Mouse (Mus musculus): ENCODE data around the gene Phrf1. TPM values are rescaled to one million over a fixed set of nuclear protein-coding genes. Genes with fewer than 3 reads are reported as not detected.

The Phrf1 gene
- 69.0 and 72.1 TPM in 2 replicates for polyA plus RNA-seq (2014; fragmentation: Nextera tagmentation; extraction: Ambion mirVana)

DNA sequence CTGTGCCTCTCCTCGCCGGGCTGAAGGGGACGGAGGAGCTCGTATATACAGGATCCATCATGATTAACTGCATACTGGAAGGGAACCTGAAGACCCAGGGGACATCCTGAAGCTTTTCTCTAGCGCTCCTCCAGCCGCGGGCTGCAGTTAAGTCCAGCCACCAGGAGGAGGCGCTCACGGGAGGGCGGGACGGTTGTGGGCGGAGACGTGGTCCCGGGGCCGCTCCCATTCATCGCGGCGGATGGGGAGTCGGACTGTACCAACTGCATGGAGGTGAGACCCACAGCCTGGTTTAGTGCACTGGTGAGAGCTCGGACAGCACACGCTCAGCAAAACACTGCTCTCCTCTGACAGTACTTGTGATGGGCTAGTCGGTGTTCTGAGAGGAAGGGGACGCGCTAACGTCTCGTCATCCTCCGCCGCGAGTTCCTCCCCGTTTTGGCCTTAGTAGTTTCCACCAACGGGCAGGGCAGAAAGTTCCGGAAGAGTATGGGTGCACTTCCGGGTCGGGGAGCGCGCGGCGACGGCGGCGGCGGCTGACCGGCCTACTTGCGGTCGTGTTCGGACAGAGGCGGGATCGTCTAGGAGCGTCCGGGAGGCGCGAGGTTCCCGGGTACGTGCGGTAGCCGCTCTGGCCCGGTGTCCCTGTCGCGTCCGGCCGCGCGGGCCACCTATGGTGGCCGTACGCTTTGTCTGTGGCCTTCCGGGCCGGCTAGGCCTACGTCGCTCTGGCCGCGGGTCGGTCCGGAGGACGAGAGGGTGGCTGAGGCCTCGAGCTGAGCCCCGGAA is at the start of gene Phrf1:
TSS of gene Phrf1 (plus strand) at position 506 of the 789 bp plus-strand sequence.
- Histone ChIP-seq H3K4me2 (replicated peaks; ENCODE audit: low read depth, low read length) (peak within 1 kb of the TSS; percentile 99), H3K9me3 (ENCODE audit: control insufficient read depth, low read depth, low read length) (no peaks in the 10 kb centered on the region), H3K4me1 (ENCODE audit: control insufficient read depth, insufficient read depth, low read length) (peaks cover 9% of the 10 kb centered on the region), H3K9ac (replicated peaks; ENCODE audit: low read depth, low read length) (peak within 1 kb of the TSS; percentile 83), H3K4me3 (ENCODE audit: low read depth, low read length) (peak within 1 kb of the TSS; percentile 78), H3K27me3 (ENCODE audit: control insufficient read depth, insufficient read depth, low read length) (no peaks in the 10 kb centered on the region), H3K36me3 (ENCODE audit: control insufficient read depth, insufficient read depth, low read length) (peaks cover 20% of the 10 kb centered on the region), H3K27ac (ENCODE audit: low read length) (peak within 1 kb of the TSS; percentile 92)
- WGBS, result under 1% methylated on average over 76 of the region's 76 CpGs
- peak; percentile 92 for ATAC-seq (ENCODE audit: insufficient number of reproducible peaks, insufficient read depth, low FRiP score, low read depth)

DNA sequence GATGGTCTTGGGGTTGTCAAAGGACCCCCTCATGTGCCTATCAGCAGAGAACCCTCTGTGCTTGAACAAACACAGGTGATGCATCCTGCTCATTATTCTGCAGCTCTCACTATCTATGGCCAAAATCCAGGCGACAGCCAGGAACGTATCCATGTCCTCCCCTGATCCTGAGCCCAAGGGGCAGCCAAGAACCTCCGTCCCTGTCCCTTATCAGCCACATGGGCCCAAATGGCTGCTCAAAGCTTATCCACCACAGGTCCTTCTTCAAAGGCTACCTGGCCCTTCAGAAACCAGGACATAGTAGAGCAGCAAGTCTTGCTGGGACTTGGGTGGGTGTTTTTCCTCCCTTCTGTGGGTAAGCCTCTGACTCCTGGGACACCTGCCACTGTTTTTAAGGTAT is 40.4 kb upstream of the Phrf1 start:
- H3K9me3 ChIP-seq (ENCODE audit: control insufficient read depth, low read depth, low read length), result no peaks in the 10 kb centered on the region
- no peaks in the 10 kb centered on the region for H3K27me3 ChIP-seq (ENCODE audit: control insufficient read depth, insufficient read depth, low read length)
- no peak for ATAC-seq (ENCODE audit: insufficient number of reproducible peaks, insufficient read depth, low FRiP score, low read depth)
- no peak overlapping the region for H3K27ac ChIP-seq (ENCODE audit: low read length)
- no peak overlapping the region for H3K4me3 ChIP-seq (ENCODE audit: low read depth, low read length)
- WGBS, result 74% methylated on average over 3 of the region's 3 CpGs
- no peak overlapping the region for H3K9ac ChIP-seq (replicated peaks; ENCODE audit: low read depth, low read length)
- H3K36me3 ChIP-seq (ENCODE audit: control insufficient read depth, insufficient read depth, low read length), result peaks cover 32% of the 10 kb centered on the region
- no peak overlapping the region for H3K4me2 ChIP-seq (replicated peaks; ENCODE audit: low read depth, low read length)
- H3K4me1 ChIP-seq (ENCODE audit: control insufficient read depth, insufficient read depth, low read length), result peaks cover 7% of the 10 kb centered on the region

DNA sequence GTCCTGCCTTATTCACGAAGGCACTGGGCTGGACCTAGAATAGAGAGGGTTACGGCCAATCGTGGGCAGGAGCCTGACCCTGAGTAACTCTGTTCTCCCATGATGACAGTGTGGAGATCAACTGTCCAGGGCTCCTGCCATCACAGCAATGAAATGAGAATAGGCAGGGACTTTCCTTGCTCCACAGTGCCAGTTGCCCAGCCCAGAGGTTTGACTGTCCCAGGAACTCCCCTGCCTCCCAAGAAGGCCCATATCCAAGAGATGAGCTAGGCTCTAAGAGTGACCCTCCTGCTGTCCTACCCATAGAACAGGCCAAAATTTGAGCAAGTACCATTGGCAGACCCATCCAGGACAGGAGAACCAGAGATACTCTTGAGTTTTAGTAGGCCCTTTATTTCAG is 39.9 kb upstream of the Phrf1 start:
- Histone ChIP-seq H3K4me3 (ENCODE audit: low read depth, low read length) (no peak overlapping the region), H3K9me3 (ENCODE audit: control insufficient read depth, low read depth, low read length) (no peaks in the 10 kb centered on the region), H3K9ac (replicated peaks; ENCODE audit: low read depth, low read length) (no peak overlapping the region), H3K27me3 (ENCODE audit: control insufficient read depth, insufficient read depth, low read length) (no peaks in the 10 kb centered on the region), H3K36me3 (ENCODE audit: control insufficient read depth, insufficient read depth, low read length) (peaks cover 32% of the 10 kb centered on the region), H3K4me2 (replicated peaks; ENCODE audit: low read depth, low read length) (no peak overlapping the region), H3K4me1 (ENCODE audit: control insufficient read depth, insufficient read depth, low read length) (peaks cover 7% of the 10 kb centered on the region), H3K27ac (ENCODE audit: low read length) (no peak overlapping the region)
- 89% methylated on average over 3 of the region's 3 CpGs for WGBS
- no peak for ATAC-seq (ENCODE audit: insufficient number of reproducible peaks, insufficient read depth, low FRiP score, low read depth)

DNA sequence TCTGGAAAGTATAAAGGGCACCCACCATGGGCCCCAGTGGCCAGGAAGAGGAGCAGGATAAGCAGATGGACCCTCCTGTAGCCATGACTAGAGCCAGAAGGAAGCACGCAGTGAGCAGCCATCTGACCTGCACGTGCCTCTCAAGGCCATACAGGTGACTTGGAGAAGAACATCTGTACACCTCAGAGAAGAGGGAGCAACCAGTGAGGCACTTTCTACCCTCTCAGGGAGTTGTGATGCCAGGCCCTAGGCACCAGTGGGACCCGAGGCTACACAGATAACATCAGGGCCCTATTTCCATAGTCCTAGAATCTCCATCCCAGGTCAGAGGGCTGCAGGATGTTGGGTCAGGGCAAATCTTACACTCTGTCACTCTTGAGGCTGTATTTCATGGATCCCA is 38.4 kb upstream of the Phrf1 start:
- Histone ChIP-seq H3K36me3 (ENCODE audit: control insufficient read depth, insufficient read depth, low read length) (peaks cover 32% of the 10 kb centered on the region), H3K4me1 (ENCODE audit: control insufficient read depth, insufficient read depth, low read length) (peaks cover 7% of the 10 kb centered on the region), H3K4me3 (ENCODE audit: low read depth, low read length) (no peak overlapping the region), H3K9ac (replicated peaks; ENCODE audit: low read depth, low read length) (no peak overlapping the region), H3K4me2 (replicated peaks; ENCODE audit: low read depth, low read length) (no peak overlapping the region), H3K27ac (ENCODE audit: low read length) (no peak overlapping the region), H3K27me3 (ENCODE audit: control insufficient read depth, insufficient read depth, low read length) (no peaks in the 10 kb centered on the region), H3K9me3 (ENCODE audit: control insufficient read depth, low read depth, low read length) (no peaks in the 10 kb centered on the region)
- no peak for ATAC-seq (ENCODE audit: insufficient number of reproducible peaks, insufficient read depth, low FRiP score, low read depth)
- WGBS, result 88% methylated on average over 3 of the region's 3 CpGs

DNA sequence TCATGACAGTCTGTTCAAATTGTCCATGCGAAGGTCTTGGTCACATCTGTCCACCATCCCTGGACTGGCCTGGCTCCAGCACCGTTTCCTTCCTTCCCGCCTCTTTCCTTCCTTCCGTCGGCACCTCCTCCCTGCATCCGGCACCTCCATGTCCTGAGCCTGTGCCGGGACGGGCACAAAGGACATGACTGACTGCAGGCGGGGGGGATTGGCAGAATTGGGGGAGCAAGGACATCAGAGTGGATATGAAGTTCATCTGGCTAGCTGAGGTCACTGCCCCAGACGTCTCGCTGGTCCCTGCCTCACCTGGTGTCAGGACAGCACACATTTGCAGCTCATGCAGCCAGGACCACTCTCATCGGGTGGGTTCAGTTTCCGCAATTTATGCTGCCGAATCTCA is 37.5 kb upstream of the Phrf1 start:
- 87% methylated on average over 14 of the region's 14 CpGs for WGBS
- H3K27ac ChIP-seq (ENCODE audit: low read length), result no peak overlapping the region
- H3K27me3 ChIP-seq (ENCODE audit: control insufficient read depth, insufficient read depth, low read length), result no peaks in the 10 kb centered on the region

DNA sequence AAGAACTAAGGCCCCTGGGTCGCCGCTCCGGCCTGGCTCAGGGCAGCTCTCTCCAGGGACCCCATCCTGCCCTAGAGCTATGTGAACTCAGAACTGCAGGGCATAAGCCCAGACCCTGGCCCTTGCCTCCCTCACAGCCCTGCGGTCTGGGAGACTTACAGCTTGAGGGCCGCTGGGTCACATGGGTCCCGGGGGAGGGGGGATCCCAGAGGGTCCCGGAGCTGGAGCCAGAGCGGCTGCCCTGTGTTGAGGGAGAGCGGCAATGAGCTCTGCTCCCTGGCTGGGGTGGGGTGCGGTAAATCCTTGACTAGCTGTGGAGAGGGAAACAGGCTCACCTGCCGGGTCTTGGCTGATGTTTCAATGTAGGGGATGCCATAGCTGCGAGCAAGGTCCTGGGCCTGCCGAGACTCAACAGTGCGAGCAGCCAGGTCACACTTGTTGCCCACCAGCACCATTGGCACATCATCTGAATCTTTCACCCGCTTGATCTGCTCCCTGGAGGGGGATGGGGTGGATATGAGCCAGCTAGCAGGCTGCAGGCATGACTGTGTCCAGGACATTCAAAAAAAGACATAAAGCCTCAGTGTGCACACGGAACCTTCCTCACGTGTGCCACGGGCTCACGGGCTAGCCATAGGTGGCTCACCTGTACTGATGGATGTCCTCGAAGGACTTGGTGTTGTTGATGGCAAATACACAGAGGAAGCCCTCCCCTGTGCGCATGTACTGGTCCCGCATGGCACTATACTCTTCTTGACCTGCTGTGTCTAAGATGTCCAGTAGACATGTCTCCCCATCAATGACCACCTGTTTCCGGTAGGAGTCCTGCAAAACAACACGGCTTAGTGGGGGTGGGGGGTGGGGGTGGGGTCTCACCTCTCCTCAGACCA is 36.5 kb upstream of the Phrf1 start:
- Histone ChIP-seq H3K36me3 (ENCODE audit: control insufficient read depth, insufficient read depth, low read length) (peaks cover 32% of the 10 kb centered on the region), H3K4me1 (ENCODE audit: control insufficient read depth, insufficient read depth, low read length) (peaks cover 7% of the 10 kb centered on the region), H3K9me3 (ENCODE audit: control insufficient read depth, low read depth, low read length) (no peaks in the 10 kb centered on the region), H3K27ac (ENCODE audit: low read length) (no peak overlapping the region), H3K27me3 (ENCODE audit: control insufficient read depth, insufficient read depth, low read length) (no peaks in the 10 kb centered on the region), H3K4me3 (ENCODE audit: low read depth, low read length) (peak overlapping the region; percentile 89; the same call in 1 of the 2 replicates), H3K9ac (replicated peaks; ENCODE audit: low read depth, low read length) (peak overlapping the region; percentile 91; the same call in 1 of the 2 replicates), H3K4me2 (replicated peaks; ENCODE audit: low read depth, low read length) (peak overlapping the region; percentile 96)
- no peak for ATAC-seq (ENCODE audit: insufficient number of reproducible peaks, insufficient read depth, low FRiP score, low read depth)
- 90% methylated on average over 24 of the region's 24 CpGs for WGBS

More for the DNA sequence above, 37.5 kb upstream of the Phrf1 start:
- Histone ChIP-seq H3K4me3 (ENCODE audit: low read depth, low read length) (no peak overlapping the region), H3K9ac (replicated peaks; ENCODE audit: low read depth, low read length) (no peak overlapping the region), H3K4me1 (ENCODE audit: control insufficient read depth, insufficient read depth, low read length) (peaks cover 7% of the 10 kb centered on the region), H3K4me2 (replicated peaks; ENCODE audit: low read depth, low read length) (no peak overlapping the region), H3K36me3 (ENCODE audit: control insufficient read depth, insufficient read depth, low read length) (peaks cover 32% of the 10 kb centered on the region), H3K9me3 (ENCODE audit: control insufficient read depth, low read depth, low read length) (no peaks in the 10 kb centered on the region)
- ATAC-seq (ENCODE audit: insufficient number of reproducible peaks, insufficient read depth, low FRiP score, low read depth), result no peak

DNA sequence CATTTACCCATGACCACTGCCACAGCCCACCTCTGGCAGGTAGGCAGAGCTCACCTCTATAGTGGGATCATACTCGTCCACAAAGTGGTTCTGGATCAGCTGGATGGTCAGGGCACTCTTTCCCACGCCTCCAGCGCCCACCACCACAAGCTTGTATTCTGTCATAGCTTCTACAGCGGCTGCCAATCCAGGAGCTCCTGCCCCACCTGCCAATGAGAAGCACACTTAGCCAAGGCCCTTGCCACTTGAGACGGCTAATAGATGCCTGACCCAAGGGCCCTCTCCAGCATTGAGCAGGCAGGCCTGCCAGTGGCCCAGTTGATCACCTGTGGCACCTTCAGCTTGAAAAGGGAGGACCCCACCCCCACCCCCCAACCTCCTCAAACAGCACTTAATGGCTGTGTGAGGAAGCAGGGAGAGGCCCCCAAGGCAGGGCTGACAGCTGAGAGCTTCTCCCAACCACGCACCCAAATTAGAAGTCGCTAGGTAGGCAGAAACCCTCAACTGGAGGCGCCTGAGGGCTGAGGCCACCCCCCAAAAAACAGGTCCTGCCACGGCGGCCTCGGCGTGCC is 35.7 kb upstream of the Phrf1 start:
- 0 out of 2 replicates have a peak, but pooled peaks have one; percentile 0 for ATAC-seq (ENCODE audit: insufficient number of reproducible peaks, insufficient read depth, low FRiP score, low read depth)
- H3K9ac ChIP-seq (replicated peaks; ENCODE audit: low read depth, low read length), result peak overlapping the region; percentile 91
- peaks cover 7% of the 10 kb centered on the region for H3K4me1 ChIP-seq (ENCODE audit: control insufficient read depth, insufficient read depth, low read length)
- no peaks in the 10 kb centered on the region for H3K9me3 ChIP-seq (ENCODE audit: control insufficient read depth, low read depth, low read length)
- peak overlapping the region; percentile 96 for H3K4me2 ChIP-seq (replicated peaks; ENCODE audit: low read depth, low read length)
- peaks cover 32% of the 10 kb centered on the region for H3K36me3 ChIP-seq (ENCODE audit: control insufficient read depth, insufficient read depth, low read length)
- H3K4me3 ChIP-seq (ENCODE audit: low read depth, low read length), result peak overlapping the region; percentile 89
- WGBS, result 28% methylated on average over 12 of the region's 12 CpGs
- H3K27me3 ChIP-seq (ENCODE audit: control insufficient read depth, insufficient read depth, low read length), result no peaks in the 10 kb centered on the region
- peak overlapping the region; percentile 90 for H3K27ac ChIP-seq (ENCODE audit: low read length)

DNA sequence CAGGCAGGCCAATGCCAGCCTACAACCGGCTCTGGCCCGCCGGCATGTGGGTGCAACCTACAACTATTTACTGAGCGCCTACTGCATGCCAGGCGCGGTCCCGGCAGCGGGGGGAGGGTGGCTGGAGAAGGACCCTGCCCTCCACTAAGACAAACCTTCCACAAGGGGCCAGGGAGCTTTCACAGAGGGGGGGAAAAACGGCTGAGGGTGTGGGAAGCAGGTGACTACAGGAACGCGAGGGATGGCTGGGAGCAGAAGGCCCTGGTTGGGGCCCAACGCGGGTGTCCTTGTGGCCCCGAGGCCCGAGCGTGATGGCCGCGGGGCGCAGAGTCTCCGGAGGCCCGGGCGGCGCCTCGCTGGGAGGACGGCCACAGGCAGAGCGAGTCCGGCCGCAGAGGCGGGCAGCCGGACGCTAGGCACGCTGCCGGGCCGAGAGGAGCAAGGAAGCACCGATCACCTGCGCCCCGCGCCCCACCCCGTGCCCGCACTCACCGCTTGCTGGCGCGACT is 35.2 kb upstream of the Phrf1 start:
- H3K27me3 ChIP-seq (ENCODE audit: control insufficient read depth, insufficient read depth, low read length), result no peaks in the 10 kb centered on the region
- H3K4me2 ChIP-seq (replicated peaks; ENCODE audit: low read depth, low read length), result peak overlapping the region; percentile 96
- peaks cover 7% of the 10 kb centered on the region for H3K4me1 ChIP-seq (ENCODE audit: control insufficient read depth, insufficient read depth, low read length)
- no peaks in the 10 kb centered on the region for H3K9me3 ChIP-seq (ENCODE audit: control insufficient read depth, low read depth, low read length)
- no peak; the same call in 1 of the 2 replicates for ATAC-seq (ENCODE audit: insufficient number of reproducible peaks, insufficient read depth, low FRiP score, low read depth)
- under 1% methylated on average over 25 of the region's 43 CpGs for WGBS
- H3K36me3 ChIP-seq (ENCODE audit: control insufficient read depth, insufficient read depth, low read length), result peaks cover 32% of the 10 kb centered on the region
- peak overlapping the region; percentile 90 for H3K27ac ChIP-seq (ENCODE audit: low read length)
- peak overlapping the region; percentile 91 for H3K9ac ChIP-seq (replicated peaks; ENCODE audit: low read depth, low read length)
- peak overlapping the region; percentile 89 for H3K4me3 ChIP-seq (ENCODE audit: low read depth, low read length)
